Mouse (Mus musculus): ENCODE measurements around the gene Ksr1.

Ksr1 gene

GRCm38 (mm10) chr11:79050781-79051507 is 95.3 kb downstream of the Ksr1 start:
- CTCF ChIA-PET = no interaction called here

GRCm38 (mm10) chr11:79048906-79049305 is 97.3 kb downstream of the Ksr1 start:
- CTCF ChIA-PET = no interaction called here

- CTCF ChIA-PET = no interaction called here
Observed at GRCm38 (mm10) chr11:79047180-79047727, 99.0 kb downstream of the Ksr1 start.

- CTCF ChIA-PET = no interaction called here
Observed at GRCm38 (mm10) chr11:79046561-79047155, 99.5 kb downstream of the Ksr1 start.

- CTCF ChIA-PET = no interaction called here
Observed at GRCm38 (mm10) chr11:79045231-79045630, 101.0 kb downstream of the Ksr1 start.

- CTCF ChIA-PET = no interaction called here
Observed at GRCm38 (mm10) chr11:79044798-79045197, 101.4 kb downstream of the Ksr1 start.

GRCm38 (mm10) chr11:79041908-79042430 is 104.2 kb downstream of the Ksr1 start:
- CTCF ChIA-PET = no interaction called here

GRCm38 (mm10) chr11:79039488-79039887 is 106.7 kb downstream of the Ksr1 start:
- CTCF ChIA-PET = no interaction called here

GRCm38 (mm10) chr11:79037555-79037954 is 108.7 kb downstream of the Ksr1 start:
- CTCF ChIA-PET = interaction anchor here (0.5 kb wide), 1 partner anchor 14 kb away, joined by 4 read pairs; no protein-coding TSS in a partner anchor

- CTCF ChIA-PET = no interaction called here
Observed at GRCm38 (mm10) chr11:79036324-79036723, 109.9 kb downstream of the Ksr1 start.

GRCm38 (mm10) chr11:79033636-79034035 is 112.6 kb downstream of the Ksr1 start:
- CTCF ChIA-PET = interaction anchor here (1.2 kb wide), 1 partner anchor 10 kb away, joined by 6 read pairs; no protein-coding TSS in a partner anchor

GRCm38 (mm10) chr11:79033021-79033420 is 113.2 kb downstream of the Ksr1 start:
- CTCF ChIA-PET = no interaction called here

GRCm38 (mm10) chr11:79031452-79031746 is 114.8 kb downstream of the Ksr1 start:
- CTCF ChIA-PET = interaction anchor here (0.8 to 1.3 kb wide), 3 partner anchors 12 to 181 kb away, joined by 4 to 6 read pairs (median 4); no protein-coding TSS in a partner anchor

- CTCF ChIA-PET = interaction anchor here (0.7 to 1.3 kb wide), 7 partner anchors 11 to 183 kb away, joined by 3 to 6 read pairs (median 4); no protein-coding TSS in a partner anchor
Observed at GRCm38 (mm10) chr11:79030570-79031451, 115.4 kb downstream of the Ksr1 start.

GRCm38 (mm10) chr11:79023751-79024150 is 122.5 kb downstream of the Ksr1 start:
- CTCF ChIA-PET = interaction anchor here (0.6 to 1.5 kb wide), 3 partner anchors 10 to 601 kb away, joined by 3 to 6 read pairs (median 4); no protein-coding TSS in a partner anchor

- CTCF ChIA-PET = interaction anchor here (0.6 to 1.5 kb wide), 3 partner anchors 11 to 380 kb away, joined by 4 to 6 read pairs (median 4); no protein-coding TSS in a partner anchor
Observed at GRCm38 (mm10) chr11:79023342-79023741, 122.9 kb downstream of the Ksr1 start.

GRCm38 (mm10) chr11:79022836-79023235 is 123.4 kb downstream of the Ksr1 start:
- CTCF ChIA-PET = interaction anchor here (0.6 to 1.5 kb wide), 3 partner anchors 11 to 32 kb away, joined by 4 to 6 read pairs (median 4); no protein-coding TSS in a partner anchor

- CTCF ChIA-PET = interaction anchor here (1.4 kb wide), 1 partner anchor 10 kb away, joined by 4 read pairs; no protein-coding TSS in a partner anchor
Observed at GRCm38 (mm10) chr11:79020535-79021045, 125.6 kb downstream of the Ksr1 start.

GRCm38 (mm10) chr11:79019839-79020534 is 126.2 kb downstream of the Ksr1 start:
- CTCF ChIA-PET = interaction anchor here (1.4 kb wide), 1 partner anchor 11 kb away, joined by 4 read pairs; no protein-coding TSS in a partner anchor

- CTCF ChIA-PET = interaction anchor here (0.5 to 1.4 kb wide), 5 partner anchors 12 to 325 kb away, joined by 3 to 4 read pairs (median 4); no protein-coding TSS in a partner anchor
Observed at GRCm38 (mm10) chr11:79018954-79019704, 127.1 kb downstream of the Ksr1 start.

All from spleen, embryonic (tissue).